Comparison of ENCODE assay signal across 8 mouse cellular contexts in genomic region chr7:43465344-43466098, GRCm38 (mm10). TPM values are rescaled to one million over a fixed set of nuclear protein-coding genes. Genes with fewer than 3 reads are reported as not detected.
A peak's percentile ranks its signal among the peaks of the same experiment; 100 is the strongest.
DNase-seq lines count a peak whose midpoint lies in the region; ATAC-seq lines count a peak whose summit lies in the region.

No protein-coding gene starts in this region.

- whole genome bisulfite sequencing in embryonic facial prominence, embryonic 10.5 days, result under 1% methylated on average over 33 of the region's 33 CpGs
- under 1% methylated on average over 33 of the region's 33 CpGs for WGBS in intestine, embryonic 15.5 days
- 1% methylated on average over 33 of the region's 33 CpGs for WGBS in limb, embryonic 10.5 days
- WGBS in midbrain, embryonic 12.5 days, result under 1% methylated on average over 33 of the region's 33 CpGs

- peaks cover 55% of the 10 kb centered on the region for H3K27me3 ChIP-seq in embryonic facial prominence, embryonic 10.5 days (replicated peaks; ENCODE audit: low read depth, poor library complexity, severe bottlenecking)
- H3K27me3 ChIP-seq in intestine, embryonic 15.5 days (replicated peaks), result no peaks in the 10 kb centered on the region
- H3K27me3 ChIP-seq in limb, embryonic 10.5 days (ENCODE audit: low read depth, poor library complexity, severe bottlenecking), result peaks cover 54% of the 10 kb centered on the region
- peaks cover 40% of the 10 kb centered on the region for H3K27me3 ChIP-seq in midbrain, embryonic 12.5 days

- H3K4me2 ChIP-seq in intestine, embryonic 15.5 days (replicated peaks), result peak overlapping the region; percentile 96
- peak overlapping the region; percentile 71 for H3K4me2 ChIP-seq in midbrain, embryonic 12.5 days (replicated peaks)

- no peaks in the 10 kb centered on the region for H3K36me3 ChIP-seq in embryonic facial prominence, embryonic 10.5 days (replicated peaks)
- H3K36me3 ChIP-seq in intestine, embryonic 15.5 days, result no peaks in the 10 kb centered on the region
- no peaks in the 10 kb centered on the region for H3K36me3 ChIP-seq in limb, embryonic 10.5 days
- H3K36me3 ChIP-seq in midbrain, embryonic 12.5 days, result no peaks in the 10 kb centered on the region

- DNase-seq in layer of hippocampus, adult 11-12 months (ENCODE audit: low spot score), result peak; percentile 83
- no peak for DNase-seq in layer of hippocampus, adult 9-10 months (ENCODE audit: low spot score)
- DNase-seq in embryonic facial prominence, embryonic 10.5 days (ENCODE audit: low spot score), result peak; percentile 86
- DNase-seq in gastrocnemius, postnatal 4 days (ENCODE audit: low spot score in 2 of 2), result peak; percentile 71 to 89
- DNase-seq in limb, embryonic 10.5 days (ENCODE audit: low spot score), result peak; percentile 71
- DNase-seq in skeletal muscle tissue, adult 2 months (ENCODE audit: low read depth, low spot score), result peak; percentile 72

- peak overlapping the region; percentile 63 for H3K4me3 ChIP-seq in embryonic facial prominence, embryonic 10.5 days
- H3K4me3 ChIP-seq in intestine, embryonic 15.5 days (replicated peaks), result peak overlapping the region; percentile 53
- peak overlapping the region; percentile 57 for H3K4me3 ChIP-seq in limb, embryonic 10.5 days
- H3K4me3 ChIP-seq in midbrain, embryonic 12.5 days, result peak overlapping the region; percentile 50

- 0 out of 2 replicates have a peak overlapping the region, but pooled peaks have one; percentile 14 for H3K27ac ChIP-seq in embryonic facial prominence, embryonic 10.5 days (replicated peaks)
- 0 out of 2 replicates have a peak overlapping the region, but pooled peaks have one; percentile 33 for H3K27ac ChIP-seq in intestine, embryonic 15.5 days
- H3K27ac ChIP-seq in limb, embryonic 10.5 days, result 0 out of 2 replicates have a peak overlapping the region, but pooled peaks have one; percentile 62
- peak overlapping the region; percentile 26; the same call in 1 of the 2 replicates for H3K27ac ChIP-seq in midbrain, embryonic 12.5 days (replicated peaks)

- peak overlapping the region; percentile 51 for H3K9ac ChIP-seq in intestine, embryonic 15.5 days
- H3K9ac ChIP-seq in midbrain, embryonic 12.5 days (replicated peaks), result peak overlapping the region; percentile 52

- H3K9me3 ChIP-seq in embryonic facial prominence, embryonic 10.5 days, result 0 out of 2 replicates have a peak, but pooled peaks cover 2% of the 10 kb centered on the region
- no peaks in the 10 kb centered on the region for H3K9me3 ChIP-seq in intestine, embryonic 15.5 days
- H3K9me3 ChIP-seq in limb, embryonic 10.5 days (replicated peaks), result no peaks in the 10 kb centered on the region
- no peaks in the 10 kb centered on the region for H3K9me3 ChIP-seq in midbrain, embryonic 12.5 days

- peak; percentile 92 for ATAC-seq in intestine, embryonic 15.5 days
- peak; percentile 87 for ATAC-seq in midbrain, embryonic 12.5 days (ENCODE audit: low FRiP score, low read depth)

- H3K4me1 ChIP-seq in embryonic facial prominence, embryonic 10.5 days, result peaks cover 18% of the 10 kb centered on the region
- peaks cover 10% of the 10 kb centered on the region; the same call in 1 of the 2 replicates for H3K4me1 ChIP-seq in intestine, embryonic 15.5 days (replicated peaks)
- H3K4me1 ChIP-seq in limb, embryonic 10.5 days, result peaks cover 17% of the 10 kb centered on the region
- peaks cover 14% of the 10 kb centered on the region for H3K4me1 ChIP-seq in midbrain, embryonic 12.5 days

RNA-seq across cellular contexts. Expression of gene Vsig10l, which starts 2.6 kb away (rescaled TPM):
- polyA plus RNA-seq in embryonic facial prominence, embryonic 10.5 days (2016; fragmentation: Nextera tagmentation; extraction: Ambion mirVana), result 1.2 and 2.3 TPM in 2 replicates
- 1 to 10 TPM; 3.7 to 4.9 TPM for total RNA-seq in gastrocnemius, postnatal 4 days (2021)
- polyA plus RNA-seq in intestine, embryonic 15.5 days (2015; fragmentation: Nextera tagmentation; extraction: Ambion mirVana), result 2.4 and 4.1 TPM in 2 replicates
- polyA plus RNA-seq in limb, embryonic 10.5 days (2016; fragmentation: Nextera tagmentation; extraction: Ambion mirVana), result 1.2 and 1.3 TPM in 2 replicates
- 4.0 and 7.4 TPM in 2 replicates for polyA plus RNA-seq in midbrain, embryonic 12.5 days (2016; fragmentation: Nextera tagmentation; extraction: Ambion mirVana)

RNA-seq across cellular contexts. Expression of gene Gm45233, which starts 21.6 kb away (rescaled TPM):
- polyA plus RNA-seq in embryonic facial prominence, embryonic 10.5 days (2016; fragmentation: Nextera tagmentation; extraction: Ambion mirVana), result 0.24 and 0.67 TPM in 2 replicates
- total RNA-seq in gastrocnemius, postnatal 4 days (2021), result 1 to 10 TPM; 1.2 to 1.4 TPM
- 0.40 and 0.52 TPM in 2 replicates for polyA plus RNA-seq in intestine, embryonic 15.5 days (2015; fragmentation: Nextera tagmentation; extraction: Ambion mirVana)
- polyA plus RNA-seq in limb, embryonic 10.5 days (2016; fragmentation: Nextera tagmentation; extraction: Ambion mirVana), result 0.78 TPM in 1 of 2 replicates, not detected in the other
- 1.4 TPM in 1 of 2 replicates, not detected in the other for polyA plus RNA-seq in midbrain, embryonic 12.5 days (2016; fragmentation: Nextera tagmentation; extraction: Ambion mirVana)

RNA-seq across cellular contexts. Expression of gene Etfb, which starts 21.6 kb away (rescaled TPM):
- 231 and 252 TPM in 2 replicates for polyA plus RNA-seq in embryonic facial prominence, embryonic 10.5 days (2016; fragmentation: Nextera tagmentation; extraction: Ambion mirVana)
- total RNA-seq in gastrocnemius, postnatal 4 days (2021), result 100 to 1,000 TPM; 408 to 443 TPM
- polyA plus RNA-seq in intestine, embryonic 15.5 days (2015; fragmentation: Nextera tagmentation; extraction: Ambion mirVana), result 429 and 478 TPM in 2 replicates
- 240 and 248 TPM in 2 replicates for polyA plus RNA-seq in limb, embryonic 10.5 days (2016; fragmentation: Nextera tagmentation; extraction: Ambion mirVana)
- polyA plus RNA-seq in midbrain, embryonic 12.5 days (2016; fragmentation: Nextera tagmentation; extraction: Ambion mirVana), result 147 and 163 TPM in 2 replicates

RNA-seq across cellular contexts. Expression of gene Iglon5, which starts 24.4 kb away (rescaled TPM):
- 0.70 and 0.71 TPM in 2 replicates for polyA plus RNA-seq in embryonic facial prominence, embryonic 10.5 days (2016; fragmentation: Nextera tagmentation; extraction: Ambion mirVana)
- total RNA-seq in gastrocnemius, postnatal 4 days (2021), result under 1 TPM; 0.54 to 0.64 TPM
- polyA plus RNA-seq in intestine, embryonic 15.5 days (2015; fragmentation: Nextera tagmentation; extraction: Ambion mirVana), result 0.38 and 0.56 TPM in 2 replicates
- 0.21 and 0.46 TPM in 2 replicates for polyA plus RNA-seq in limb, embryonic 10.5 days (2016; fragmentation: Nextera tagmentation; extraction: Ambion mirVana)
- 3.9 and 4.1 TPM in 2 replicates for polyA plus RNA-seq in midbrain, embryonic 12.5 days (2016; fragmentation: Nextera tagmentation; extraction: Ambion mirVana)

RNA-seq across cellular contexts. Expression of gene Cldnd2, which starts 24.9 kb away (rescaled TPM):
- polyA plus RNA-seq in embryonic facial prominence, embryonic 10.5 days (2016; fragmentation: Nextera tagmentation; extraction: Ambion mirVana), result not detected in 2 replicates
- not detected for total RNA-seq in gastrocnemius, postnatal 4 days (2021)
- 0.23 TPM in 1 of 2 replicates, not detected in the other for polyA plus RNA-seq in intestine, embryonic 15.5 days (2015; fragmentation: Nextera tagmentation; extraction: Ambion mirVana)
- polyA plus RNA-seq in limb, embryonic 10.5 days (2016; fragmentation: Nextera tagmentation; extraction: Ambion mirVana), result not detected in 2 replicates
- not detected in 2 replicates for polyA plus RNA-seq in midbrain, embryonic 12.5 days (2016; fragmentation: Nextera tagmentation; extraction: Ambion mirVana)
